Mouse (Mus musculus): ENCODE results near the gene Rgs19. TPM values are rescaled to one million over a fixed set of nuclear protein-coding genes. Genes with fewer than 3 reads are reported as not detected.

Rgs19 gene
- 42.7 and 49.2 TPM in 2 replicates for polyA plus RNA-seq (2015; fragmentation: Nextera tagmentation; extraction: Ambion mirVana)

DNA sequence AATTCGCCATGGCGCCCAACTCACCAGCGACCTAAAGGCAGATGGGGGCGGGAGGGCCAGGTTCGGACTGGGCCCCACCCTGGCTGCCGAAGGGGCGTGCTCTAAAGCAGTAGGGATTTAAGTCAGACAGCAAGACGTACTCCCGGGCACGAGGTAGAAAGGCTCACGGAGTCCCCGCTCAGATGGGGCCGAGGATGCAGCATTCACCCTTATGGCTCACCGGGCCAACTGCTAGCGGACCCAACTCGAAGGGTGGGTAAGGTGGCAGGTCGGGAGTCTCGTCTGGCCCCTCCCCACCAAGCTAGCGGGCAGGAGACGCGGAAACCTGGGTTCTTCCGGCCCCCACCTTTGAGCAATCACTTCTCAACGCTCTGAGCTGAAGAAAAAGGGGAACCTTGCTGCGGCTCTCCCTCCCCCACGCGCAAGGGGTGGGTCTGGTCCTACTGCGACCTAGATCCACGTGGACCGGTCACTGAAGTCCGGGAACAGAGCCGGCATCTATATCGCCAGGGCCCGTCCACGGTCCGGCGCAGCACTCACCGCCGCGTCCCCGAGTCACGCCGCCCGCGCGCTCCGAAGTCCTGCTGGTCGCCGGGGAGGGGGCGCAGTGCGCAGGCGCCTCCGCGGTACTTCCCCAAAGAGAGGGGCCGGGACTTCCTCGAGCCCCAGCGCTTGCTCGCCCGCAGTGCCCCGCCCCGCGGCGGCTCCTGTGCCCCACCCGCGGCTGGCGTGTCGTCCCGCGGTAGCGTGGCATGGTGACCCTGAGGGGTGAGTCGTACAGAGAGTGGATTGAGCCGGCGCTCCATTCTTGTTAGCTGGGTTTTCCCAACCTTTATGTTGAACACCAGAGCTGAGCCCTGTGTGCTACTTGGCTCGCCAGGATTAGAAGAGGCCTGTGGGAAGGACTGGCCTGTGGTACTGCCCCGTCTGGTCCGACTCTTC, at the start of gene Rgs19:
Rgs19 (minus strand) TSS at position 639 of the 942 bp plus-strand sequence.
- H3K36me3 ChIP-seq: peaks cover 11% of the 10 kb centered on the region
- peak within 1 kb of the TSS; percentile 94 for H3K4me2 ChIP-seq
- peak within 1 kb of the TSS; percentile 46 for H3K27ac ChIP-seq (replicated peaks)
- peak within 1 kb of the TSS; percentile 67 for H3K4me3 ChIP-seq
- peak within 1 kb of the TSS; percentile 89 for H3K9ac ChIP-seq
- no peaks in the 10 kb centered on the region for H3K27me3 ChIP-seq
- WGBS: under 1% methylated on average over 71 of the region's 75 CpGs
- peak; percentile 85 for ATAC-seq (ENCODE audit: low read depth)
- H3K9me3 ChIP-seq: no peaks in the 10 kb centered on the region
- peaks cover 21% of the 10 kb centered on the region for H3K4me1 ChIP-seq (replicated peaks)

DNA sequence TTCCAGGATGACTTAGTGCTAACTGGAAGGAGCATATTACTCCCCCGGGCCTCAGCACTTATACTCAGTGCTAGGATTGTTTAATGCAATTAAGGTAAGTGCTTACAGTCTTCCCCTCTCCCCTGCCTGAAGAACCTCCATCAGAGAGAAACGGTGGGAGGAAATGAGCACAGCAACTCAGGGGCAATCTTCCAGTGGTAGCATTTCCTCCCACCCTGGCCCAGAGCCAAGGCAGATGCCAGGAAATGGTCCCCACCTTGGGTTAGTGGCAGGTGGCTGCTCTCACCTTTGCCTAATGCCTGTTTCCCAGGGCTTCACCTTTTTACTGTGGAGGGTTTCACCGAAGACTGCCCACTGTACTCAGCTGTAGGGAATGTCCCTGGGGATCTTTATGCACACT, 36.3 kb upstream of the Rgs19 start:
- WGBS: 46% methylated on average over 3 of the region's 3 CpGs
- Histone ChIP-seq H3K4me3 (no peak overlapping the region), H3K9ac (no peak overlapping the region), H3K4me2 (no peak overlapping the region), H3K4me1 (replicated peaks) (peaks cover 14% of the 10 kb centered on the region; the same call in 1 of the 2 replicates), H3K9me3 (no peaks in the 10 kb centered on the region), H3K27me3 (no peaks in the 10 kb centered on the region), H3K27ac (replicated peaks) (no peak overlapping the region), H3K36me3 (no peaks in the 10 kb centered on the region; the same call in 1 of the 2 replicates)
- 0 out of 2 replicates have a peak, but pooled peaks have one; percentile 32 for ATAC-seq (ENCODE audit: low read depth)

DNA sequence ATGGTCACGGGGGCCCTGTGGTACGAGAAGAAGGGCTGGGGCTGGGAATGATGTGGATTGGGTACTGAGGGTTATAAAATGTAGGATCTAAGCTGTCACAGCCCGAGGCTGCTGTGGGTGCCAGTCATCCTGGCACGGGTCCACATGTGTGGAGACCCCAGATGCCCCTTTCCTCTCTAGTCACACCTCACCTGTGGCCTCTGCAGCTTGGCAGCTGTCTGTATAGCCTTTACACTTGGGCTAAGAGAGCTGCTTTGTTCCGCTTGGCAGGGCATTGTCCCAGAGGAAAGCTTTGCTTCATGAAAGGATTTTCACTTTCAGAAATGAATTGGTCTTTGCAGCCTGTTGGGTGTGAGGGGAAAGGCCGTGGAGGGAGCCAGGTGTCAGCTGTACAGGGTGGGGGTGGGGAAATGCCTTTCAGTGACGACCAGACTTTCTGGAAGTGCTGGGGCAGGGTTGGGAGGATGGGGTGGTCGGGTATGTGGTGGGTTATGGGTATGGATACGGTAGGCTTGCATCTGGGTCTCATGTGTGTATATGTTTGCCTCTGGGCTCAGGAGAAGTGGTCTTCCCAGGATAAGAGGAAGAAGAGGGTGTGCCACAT, 34.0 kb upstream of the Rgs19 start:
- Histone ChIP-seq H3K9ac (no peak overlapping the region), H3K4me3 (no peak overlapping the region), H3K9me3 (no peaks in the 10 kb centered on the region), H3K36me3 (no peaks in the 10 kb centered on the region; the same call in 1 of the 2 replicates), H3K4me1 (replicated peaks) (peaks cover 15% of the 10 kb centered on the region; the same call in 1 of the 2 replicates), H3K27ac (replicated peaks) (no peak overlapping the region), H3K4me2 (no peak overlapping the region), H3K27me3 (no peaks in the 10 kb centered on the region)
- WGBS: 36% methylated on average over 9 of the region's 9 CpGs
- ATAC-seq (ENCODE audit: low read depth): peak; percentile 75; the same call in 1 of the 2 replicates

DNA sequence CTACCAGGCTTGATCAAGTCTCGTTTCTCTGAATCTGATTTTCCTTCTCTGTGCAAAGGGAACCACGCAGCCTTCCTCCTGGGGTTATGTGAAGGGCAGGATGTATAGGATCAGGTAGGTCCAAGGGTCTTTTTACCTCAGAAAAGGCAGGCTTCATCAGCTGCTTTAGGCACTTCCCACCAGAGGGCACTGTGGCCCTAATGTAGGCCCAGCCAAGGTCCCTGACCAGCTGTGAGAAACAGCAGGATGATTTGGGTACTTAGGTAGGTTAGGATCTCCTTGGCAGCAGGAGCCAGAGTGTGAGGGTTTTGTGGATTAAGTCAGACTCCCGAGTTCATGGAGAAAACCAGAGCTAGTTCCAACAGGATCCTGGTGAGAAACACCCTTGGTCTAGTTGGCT, 28.4 kb upstream of the Rgs19 start:
- H3K27me3 ChIP-seq: no peaks in the 10 kb centered on the region
- H3K9ac ChIP-seq: no peak overlapping the region
- H3K4me2 ChIP-seq: no peak overlapping the region
- H3K36me3 ChIP-seq: peaks cover 33% of the 10 kb centered on the region
- 0 out of 2 replicates have a peak, but pooled peaks have one; percentile 50 for ATAC-seq (ENCODE audit: low read depth)
- no peaks in the 10 kb centered on the region for H3K9me3 ChIP-seq
- 19% methylated on average over 3 of the region's 3 CpGs for WGBS
- no peak overlapping the region for H3K27ac ChIP-seq (replicated peaks)
- peaks cover 28% of the 10 kb centered on the region for H3K4me1 ChIP-seq (replicated peaks)
- H3K4me3 ChIP-seq: no peak overlapping the region

DNA sequence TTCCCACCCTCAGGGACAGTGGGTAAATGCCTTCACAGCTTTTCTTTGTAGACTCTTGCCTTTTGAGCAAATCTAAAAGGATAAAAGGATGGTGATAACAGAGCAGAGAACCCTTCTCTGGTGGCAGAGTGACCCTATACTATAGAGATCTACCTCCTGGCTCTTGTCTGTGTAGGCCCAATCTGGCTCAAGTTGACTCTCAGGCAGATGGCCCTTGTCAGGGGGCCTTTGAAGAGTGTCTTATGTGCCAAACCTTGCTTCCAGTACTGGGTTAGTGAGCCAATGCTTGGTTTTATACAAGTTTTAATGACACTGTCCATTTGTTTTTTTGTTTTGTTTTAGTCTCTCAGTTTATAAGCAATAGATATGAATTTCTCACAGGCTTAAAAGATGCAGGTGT, 27.4 kb upstream of the Rgs19 start:
- Histone ChIP-seq H3K9ac (no peak overlapping the region), H3K9me3 (no peaks in the 10 kb centered on the region), H3K27ac (replicated peaks) (no peak overlapping the region), H3K4me1 (replicated peaks) (peaks cover 38% of the 10 kb centered on the region), H3K36me3 (peaks cover 33% of the 10 kb centered on the region), H3K4me2 (no peak overlapping the region), H3K4me3 (no peak overlapping the region), H3K27me3 (no peaks in the 10 kb centered on the region)
- no peak for ATAC-seq (ENCODE audit: low read depth)

DNA sequence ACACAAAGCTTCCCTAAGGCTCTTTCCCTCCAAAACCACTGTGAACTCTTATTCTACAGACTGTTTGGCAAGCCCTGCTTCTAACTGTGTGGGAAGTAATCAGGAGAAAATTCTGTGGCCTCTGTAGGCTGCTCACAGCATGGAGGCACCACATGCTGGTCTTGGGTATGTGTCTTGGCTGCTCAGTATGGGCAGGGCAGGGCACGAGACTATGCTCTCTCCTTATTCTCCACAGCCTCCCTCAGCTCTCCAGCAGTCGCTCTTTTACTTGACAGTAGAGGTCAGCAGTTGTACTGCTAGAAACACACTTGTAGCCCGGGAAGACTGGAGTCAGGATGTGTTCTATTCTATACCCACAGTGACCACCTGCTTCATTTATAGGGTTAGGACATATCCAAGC, 26.3 kb upstream of the Rgs19 start:
- Histone ChIP-seq H3K36me3 (peaks cover 33% of the 10 kb centered on the region), H3K9ac (no peak overlapping the region), H3K27me3 (no peaks in the 10 kb centered on the region), H3K4me1 (replicated peaks) (peaks cover 47% of the 10 kb centered on the region), H3K4me3 (no peak overlapping the region), H3K9me3 (no peaks in the 10 kb centered on the region), H3K4me2 (no peak overlapping the region), H3K27ac (replicated peaks) (no peak overlapping the region)
- ATAC-seq (ENCODE audit: low read depth): no peak
- WGBS: 33% methylated on average over 3 of the region's 3 CpGs

DNA sequence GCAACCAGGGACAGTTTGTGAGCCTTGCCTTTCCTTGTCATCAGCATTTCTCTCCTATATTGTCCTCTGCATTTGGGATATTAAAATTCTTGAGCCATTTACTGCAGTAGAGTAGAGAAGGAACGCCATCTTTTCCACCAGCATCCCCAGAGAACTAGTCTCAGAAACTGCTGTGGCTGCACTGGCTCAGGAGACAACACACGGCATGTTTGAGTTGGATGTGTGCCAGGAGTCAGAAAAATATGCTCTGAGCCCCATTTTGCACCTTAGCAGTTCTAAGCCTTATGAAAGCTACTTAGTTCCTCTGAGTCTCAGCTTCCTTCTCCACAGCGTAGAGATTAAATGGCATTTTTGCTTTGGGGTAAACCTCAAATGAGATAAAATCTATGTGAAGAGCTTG, 23.2 kb upstream of the Rgs19 start:
- Histone ChIP-seq H3K27ac (replicated peaks) (no peak overlapping the region), H3K4me3 (peak overlapping the region; percentile 54), H3K4me1 (replicated peaks) (peaks cover 58% of the 10 kb centered on the region), H3K9ac (no peak overlapping the region), H3K27me3 (no peaks in the 10 kb centered on the region), H3K4me2 (peak overlapping the region; percentile 85), H3K9me3 (no peaks in the 10 kb centered on the region), H3K36me3 (peaks cover 33% of the 10 kb centered on the region)
- WGBS: 55% methylated on average over 3 of the region's 3 CpGs
- ATAC-seq (ENCODE audit: low read depth): no peak

DNA sequence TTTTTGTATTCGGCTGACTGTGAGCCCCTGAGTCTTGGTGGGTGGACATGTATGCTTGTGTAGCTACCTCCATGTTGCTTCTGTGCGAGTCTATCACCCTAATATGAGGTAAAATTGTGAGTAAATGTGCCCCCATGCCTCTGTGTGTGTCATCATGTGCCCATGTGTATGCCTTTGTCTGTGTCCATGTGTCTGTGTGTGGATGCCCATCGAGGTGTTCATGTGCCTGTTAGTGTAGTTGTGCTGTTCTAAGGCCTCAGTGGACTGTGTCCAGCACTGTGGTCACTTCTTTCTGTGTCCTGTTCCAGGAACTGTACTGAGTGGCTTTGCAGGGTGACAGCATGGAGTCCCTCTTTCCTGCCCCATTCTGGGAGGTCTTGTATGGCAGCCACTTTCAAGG, 21.6 kb upstream of the Rgs19 start:
- Histone ChIP-seq H3K9me3 (no peaks in the 10 kb centered on the region), H3K27me3 (no peaks in the 10 kb centered on the region), H3K4me3 (peak overlapping the region; percentile 54), H3K4me1 (replicated peaks) (peaks cover 55% of the 10 kb centered on the region), H3K9ac (peak overlapping the region; percentile 82), H3K27ac (replicated peaks) (peak overlapping the region; percentile 92), H3K36me3 (peaks cover 27% of the 10 kb centered on the region), H3K4me2 (peak overlapping the region; percentile 85)
- WGBS: 66% methylated on average over 3 of the region's 3 CpGs
- peak; percentile 47; the same call in 1 of the 2 replicates for ATAC-seq (ENCODE audit: low read depth)

DNA sequence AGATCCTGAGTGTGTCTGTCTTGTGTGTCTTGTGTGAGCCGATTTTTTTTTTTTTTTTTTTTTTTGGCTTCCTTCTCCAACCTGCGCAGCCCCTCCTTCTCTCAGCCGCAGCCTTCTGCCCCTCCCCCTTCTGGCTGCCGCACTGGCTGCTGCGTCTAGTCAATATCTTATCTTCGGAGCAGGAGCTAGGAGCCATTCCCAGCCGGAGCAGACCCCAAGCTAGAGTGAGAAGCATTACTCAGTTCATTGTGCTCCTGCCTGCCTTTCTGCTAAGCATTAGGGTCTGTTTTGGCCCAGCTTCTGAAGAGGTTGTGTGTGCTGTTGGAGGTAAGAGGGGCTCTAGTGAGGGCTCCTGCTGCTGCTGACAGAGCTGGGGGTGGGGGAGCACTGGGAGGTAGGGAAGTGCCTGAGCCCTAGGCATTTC, 21.1 kb upstream of the Rgs19 start, which contains the start of gene Oprl1:
Oprl1 (plus strand) TSS at position 114 of the 424 bp plus-strand sequence.
- ATAC-seq (ENCODE audit: low read depth): peak; percentile 74
- peaks cover 22% of the 10 kb centered on the region for H3K36me3 ChIP-seq
- H3K4me3 ChIP-seq: peak within 1 kb of the TSS; percentile 54
- H3K4me2 ChIP-seq: peak within 1 kb of the TSS; percentile 85
- H3K4me1 ChIP-seq (replicated peaks): peaks cover 52% of the 10 kb centered on the region
- H3K27me3 ChIP-seq: no peaks in the 10 kb centered on the region
- under 1% methylated on average over 7 of the region's 7 CpGs for WGBS
- peak within 1 kb of the TSS; percentile 92 for H3K27ac ChIP-seq (replicated peaks)
- H3K9me3 ChIP-seq: no peaks in the 10 kb centered on the region
- H3K9ac ChIP-seq: peak within 1 kb of the TSS; percentile 82

DNA sequence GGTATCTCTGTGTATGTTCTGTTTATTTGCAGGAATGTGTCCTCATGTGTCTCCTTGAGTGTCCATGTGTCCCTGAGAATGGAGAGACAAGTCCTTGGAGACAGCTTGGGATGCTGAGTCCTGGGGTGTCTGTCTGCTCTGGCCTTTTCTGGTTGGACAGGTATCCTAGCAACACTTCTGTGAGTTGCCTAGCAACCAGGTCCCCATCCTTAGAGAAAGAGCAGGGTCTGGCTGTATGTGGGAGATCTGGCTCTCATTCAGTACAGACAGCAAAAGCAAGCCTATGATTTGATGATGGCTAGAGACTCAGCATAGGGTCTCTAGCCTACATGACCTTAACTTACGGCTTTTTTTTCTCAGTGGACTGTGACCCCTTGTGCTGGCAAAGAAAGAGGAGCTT, 20.0 kb upstream of the Rgs19 start:
- Histone ChIP-seq H3K36me3 (peaks cover 11% of the 10 kb centered on the region), H3K27me3 (no peaks in the 10 kb centered on the region), H3K27ac (replicated peaks) (peak overlapping the region; percentile 92), H3K9ac (peak overlapping the region; percentile 82), H3K9me3 (no peaks in the 10 kb centered on the region), H3K4me3 (no peak overlapping the region), H3K4me1 (replicated peaks) (peaks cover 50% of the 10 kb centered on the region), H3K4me2 (peak overlapping the region; percentile 85)
- WGBS: 58% methylated on average over 1 of the region's 1 CpGs
- peak; percentile 80 for ATAC-seq (ENCODE audit: low read depth)

DNA sequence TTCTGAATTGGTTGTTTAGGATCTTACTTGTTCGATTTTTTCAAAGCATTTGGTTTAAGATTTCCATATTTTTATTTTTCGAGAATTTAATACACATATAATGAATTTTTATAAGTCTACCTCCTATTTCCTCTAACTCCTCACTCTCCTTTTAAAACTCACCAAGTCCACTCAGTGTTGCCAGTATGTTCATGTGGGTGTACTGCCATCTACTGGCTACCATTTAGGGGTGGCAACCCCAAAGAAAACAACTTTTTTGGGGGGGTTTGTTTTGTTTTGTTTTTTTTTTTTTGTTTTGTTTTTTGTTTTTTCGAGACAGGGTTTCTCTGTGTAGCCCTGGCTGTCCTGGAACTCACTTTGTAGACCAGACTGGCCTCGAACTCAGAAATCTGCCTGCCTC, 12.9 kb upstream of the Rgs19 start:
- H3K4me1 ChIP-seq (replicated peaks): no peaks in the 10 kb centered on the region

DNA sequence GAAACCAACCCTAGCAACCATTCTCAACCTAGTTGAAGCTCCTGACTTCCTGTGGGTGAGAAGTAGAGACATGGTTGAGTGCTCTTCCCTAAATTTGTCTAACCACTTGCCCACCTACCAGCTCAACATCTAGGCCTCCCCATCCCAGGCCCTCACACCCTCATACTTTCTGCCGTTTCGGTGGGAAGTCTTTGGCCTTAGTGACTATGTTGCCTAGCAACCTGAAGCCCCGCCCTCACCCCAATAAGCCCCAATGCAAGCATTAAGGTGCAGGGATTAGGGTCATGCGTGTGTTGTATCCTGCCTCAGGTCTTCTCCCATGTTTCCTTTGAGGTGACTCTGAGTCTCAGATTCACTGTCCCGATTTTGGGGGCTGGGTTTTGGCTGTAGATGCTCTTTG, 4.5 kb upstream of the Rgs19 start, which contains the start of gene Lkaaear1:
Lkaaear1 (minus strand) TSS at position 202 of the 400 bp plus-strand sequence.
- H3K9me3 ChIP-seq: no peaks in the 10 kb centered on the region
- H3K4me1 ChIP-seq (replicated peaks): peaks cover 9% of the 10 kb centered on the region
- WGBS: 48% methylated on average over 5 of the region's 5 CpGs

More for the DNA sequence above, 12.9 kb upstream of the Rgs19 start:
- Histone ChIP-seq H3K9ac (no peak overlapping the region), H3K9me3 (no peaks in the 10 kb centered on the region), H3K27ac (replicated peaks) (no peak overlapping the region), H3K4me2 (no peak overlapping the region), H3K27me3 (no peaks in the 10 kb centered on the region), H3K4me3 (no peak overlapping the region), H3K36me3 (no peaks in the 10 kb centered on the region)
- no peak for ATAC-seq (ENCODE audit: low read depth)
- WGBS: 38% methylated on average over 4 of the region's 4 CpGs

More for the DNA sequence above, 4.5 kb upstream of the Rgs19 start, which contains the start of gene Lkaaear1:
- H3K4me3 ChIP-seq: no peak within 1 kb of the TSS
- H3K27me3 ChIP-seq: no peaks in the 10 kb centered on the region
- no peak within 1 kb of the TSS for H3K4me2 ChIP-seq
- no peaks in the 10 kb centered on the region for H3K36me3 ChIP-seq
- ATAC-seq (ENCODE audit: low read depth): no peak
- H3K27ac ChIP-seq (replicated peaks): no peak within 1 kb of the TSS
- H3K9ac ChIP-seq: no peak within 1 kb of the TSS
